Mouse (Mus musculus): Measurements from ENCODE around the gene Fam71a. TPM values are rescaled to one million over a fixed set of nuclear protein-coding genes. Genes with fewer than 3 reads are reported as not detected.

Fam71a gene
- not detected in 2 replicates for polyA plus RNA-seq (2015; fragmentation: Nextera tagmentation; extraction: Ambion mirVana)

- no peak for ATAC-seq
- Histone ChIP-seq H3K9me3 (ENCODE audit: control insufficient read depth, low read length) (no peaks in the 10 kb centered on the region), H3K4me2 (ENCODE audit: low read depth, low read length) (no peak within 1 kb of the TSS), H3K4me3 (ENCODE audit: low read length) (no peak within 1 kb of the TSS), H3K27ac (ENCODE audit: low read length) (no peak within 1 kb of the TSS), H3K36me3 (ENCODE audit: control insufficient read depth, insufficient read depth, low read length) (no peaks in the 10 kb centered on the region), H3K27me3 (replicated peaks; ENCODE audit: control insufficient read depth, insufficient read depth, low read length) (no peaks in the 10 kb centered on the region), H3K4me1 (ENCODE audit: control insufficient read depth, insufficient read depth, low read length) (0 out of 2 replicates have a peak, but pooled peaks cover 3% of the 10 kb centered on the region), H3K9ac (ENCODE audit: low read depth, low read length) (no peak within 1 kb of the TSS)
- whole genome bisulfite sequencing = 83% methylated on average over 3 of the region's 3 CpGs
Observed at GRCm38 (mm10) chr1:191164717-191165116, at the start of gene Fam71a. Fam71a (minus strand) TSS chr1:191164817.

GRCm38 (mm10) chr1:191211096-191211495, 46.5 kb upstream of the Fam71a start:
- 41% methylated on average over 2 of the region's 2 CpGs for WGBS
- no peak overlapping the region for H3K4me2 ChIP-seq (ENCODE audit: low read depth, low read length)
- ATAC-seq = no peak
- no peaks in the 10 kb centered on the region for H3K27me3 ChIP-seq (replicated peaks; ENCODE audit: control insufficient read depth, insufficient read depth, low read length)
- H3K9me3 ChIP-seq (ENCODE audit: control insufficient read depth, low read length) = no peaks in the 10 kb centered on the region
- peaks cover 3% of the 10 kb centered on the region; the same call in 1 of the 2 replicates for H3K4me1 ChIP-seq (ENCODE audit: control insufficient read depth, insufficient read depth, low read length)
- no peak overlapping the region for H3K27ac ChIP-seq (ENCODE audit: low read length)
- H3K36me3 ChIP-seq (ENCODE audit: control insufficient read depth, insufficient read depth, low read length) = no peaks in the 10 kb centered on the region
- H3K4me3 ChIP-seq (ENCODE audit: low read length) = no peak overlapping the region
- no peak overlapping the region for H3K9ac ChIP-seq (ENCODE audit: low read depth, low read length)

- no peaks in the 10 kb centered on the region for H3K9me3 ChIP-seq (ENCODE audit: control insufficient read depth, low read length)
- no peaks in the 10 kb centered on the region for H3K4me1 ChIP-seq (ENCODE audit: control insufficient read depth, insufficient read depth, low read length)
- no peak overlapping the region for H3K4me2 ChIP-seq (ENCODE audit: low read depth, low read length)
- no peak overlapping the region for H3K27ac ChIP-seq (ENCODE audit: low read length)
- ATAC-seq = no peak
- no peaks in the 10 kb centered on the region for H3K27me3 ChIP-seq (replicated peaks; ENCODE audit: control insufficient read depth, insufficient read depth, low read length)
- no peak overlapping the region for H3K4me3 ChIP-seq (ENCODE audit: low read length)
- H3K36me3 ChIP-seq (ENCODE audit: control insufficient read depth, insufficient read depth, low read length) = no peaks in the 10 kb centered on the region
- WGBS = 78% methylated on average over 5 of the region's 5 CpGs
- no peak overlapping the region for H3K9ac ChIP-seq (ENCODE audit: low read depth, low read length)
Observed at GRCm38 (mm10) chr1:191205791-191206190, 41.2 kb upstream of the Fam71a start.

- H3K36me3 ChIP-seq (ENCODE audit: control insufficient read depth, insufficient read depth, low read length) = no peaks in the 10 kb centered on the region
Observed at GRCm38 (mm10) chr1:191204876-191205275, 40.3 kb upstream of the Fam71a start.

GRCm38 (mm10) chr1:191203496-191203895, 38.9 kb upstream of the Fam71a start:
- Histone ChIP-seq H3K27me3 (replicated peaks; ENCODE audit: control insufficient read depth, insufficient read depth, low read length) (no peaks in the 10 kb centered on the region), H3K4me3 (ENCODE audit: low read length) (no peak overlapping the region), H3K27ac (ENCODE audit: low read length) (no peak overlapping the region), H3K4me1 (ENCODE audit: control insufficient read depth, insufficient read depth, low read length) (no peaks in the 10 kb centered on the region), H3K4me2 (ENCODE audit: low read depth, low read length) (no peak overlapping the region), H3K9me3 (ENCODE audit: control insufficient read depth, low read length) (no peaks in the 10 kb centered on the region), H3K9ac (ENCODE audit: low read depth, low read length) (no peak overlapping the region), H3K36me3 (ENCODE audit: control insufficient read depth, insufficient read depth, low read length) (no peaks in the 10 kb centered on the region)
- ATAC-seq = peak; percentile 80
- WGBS = 52% methylated on average over 2 of the region's 2 CpGs

More at GRCm38 (mm10) chr1:191204876-191205275, 40.3 kb upstream of the Fam71a start:
- Histone ChIP-seq H3K9ac (ENCODE audit: low read depth, low read length) (no peak overlapping the region), H3K27me3 (replicated peaks; ENCODE audit: control insufficient read depth, insufficient read depth, low read length) (no peaks in the 10 kb centered on the region), H3K4me1 (ENCODE audit: control insufficient read depth, insufficient read depth, low read length) (no peaks in the 10 kb centered on the region), H3K27ac (ENCODE audit: low read length) (no peak overlapping the region), H3K4me2 (ENCODE audit: low read depth, low read length) (no peak overlapping the region), H3K4me3 (ENCODE audit: low read length) (no peak overlapping the region), H3K9me3 (ENCODE audit: control insufficient read depth, low read length) (no peaks in the 10 kb centered on the region)
- ATAC-seq = no peak
- 58% methylated on average over 5 of the region's 5 CpGs for WGBS

GRCm38 (mm10) chr1:191202208-191202952, 37.8 kb upstream of the Fam71a start:
- no peak overlapping the region for H3K9ac ChIP-seq (ENCODE audit: low read depth, low read length)
- H3K9me3 ChIP-seq (ENCODE audit: control insufficient read depth, low read length) = no peaks in the 10 kb centered on the region
- no peaks in the 10 kb centered on the region for H3K36me3 ChIP-seq (ENCODE audit: control insufficient read depth, insufficient read depth, low read length)
- H3K27ac ChIP-seq (ENCODE audit: low read length) = no peak overlapping the region
- H3K27me3 ChIP-seq (replicated peaks; ENCODE audit: control insufficient read depth, insufficient read depth, low read length) = no peaks in the 10 kb centered on the region
- no peak for ATAC-seq
- H3K4me1 ChIP-seq (ENCODE audit: control insufficient read depth, insufficient read depth, low read length) = no peaks in the 10 kb centered on the region
- H3K4me3 ChIP-seq (ENCODE audit: low read length) = no peak overlapping the region
- no peak overlapping the region for H3K4me2 ChIP-seq (ENCODE audit: low read depth, low read length)
- 83% methylated on average over 11 of the region's 11 CpGs for WGBS

- Histone ChIP-seq H3K4me1 (ENCODE audit: control insufficient read depth, insufficient read depth, low read length) (no peaks in the 10 kb centered on the region), H3K9me3 (ENCODE audit: control insufficient read depth, low read length) (no peaks in the 10 kb centered on the region), H3K27ac (ENCODE audit: low read length) (no peak overlapping the region), H3K9ac (ENCODE audit: low read depth, low read length) (no peak overlapping the region), H3K4me2 (ENCODE audit: low read depth, low read length) (no peak overlapping the region), H3K36me3 (ENCODE audit: control insufficient read depth, insufficient read depth, low read length) (no peaks in the 10 kb centered on the region), H3K27me3 (replicated peaks; ENCODE audit: control insufficient read depth, insufficient read depth, low read length) (no peaks in the 10 kb centered on the region), H3K4me3 (ENCODE audit: low read length) (no peak overlapping the region)
- ATAC-seq = no peak
- 85% methylated on average over 9 of the region's 9 CpGs for WGBS
Observed at GRCm38 (mm10) chr1:191200816-191201602, 36.4 kb upstream of the Fam71a start.

- 72% methylated on average over 7 of the region's 7 CpGs for WGBS
- Histone ChIP-seq H3K36me3 (ENCODE audit: control insufficient read depth, insufficient read depth, low read length) (no peaks in the 10 kb centered on the region), H3K9me3 (ENCODE audit: control insufficient read depth, low read length) (no peaks in the 10 kb centered on the region), H3K27me3 (replicated peaks; ENCODE audit: control insufficient read depth, insufficient read depth, low read length) (no peaks in the 10 kb centered on the region), H3K27ac (ENCODE audit: low read length) (no peak overlapping the region), H3K4me1 (ENCODE audit: control insufficient read depth, insufficient read depth, low read length) (peaks cover 11% of the 10 kb centered on the region; the same call in 1 of the 2 replicates), H3K4me3 (ENCODE audit: low read length) (no peak overlapping the region), H3K4me2 (ENCODE audit: low read depth, low read length) (no peak overlapping the region), H3K9ac (ENCODE audit: low read depth, low read length) (no peak overlapping the region)
- no peak for ATAC-seq
Observed at GRCm38 (mm10) chr1:191197916-191198315, 33.3 kb upstream of the Fam71a start.

GRCm38 (mm10) chr1:191196016-191196415, 31.4 kb upstream of the Fam71a start:
- no peak overlapping the region for H3K4me3 ChIP-seq (ENCODE audit: low read length)
- no peaks in the 10 kb centered on the region for H3K9me3 ChIP-seq (ENCODE audit: control insufficient read depth, low read length)
- no peak overlapping the region for H3K9ac ChIP-seq (ENCODE audit: low read depth, low read length)
- H3K27ac ChIP-seq (ENCODE audit: low read length) = no peak overlapping the region
- peaks cover 11% of the 10 kb centered on the region; the same call in 1 of the 2 replicates for H3K4me1 ChIP-seq (ENCODE audit: control insufficient read depth, insufficient read depth, low read length)
- WGBS = 92% methylated on average over 6 of the region's 6 CpGs
- no peaks in the 10 kb centered on the region for H3K36me3 ChIP-seq (ENCODE audit: control insufficient read depth, insufficient read depth, low read length)
- no peak overlapping the region for H3K4me2 ChIP-seq (ENCODE audit: low read depth, low read length)
- H3K27me3 ChIP-seq (replicated peaks; ENCODE audit: control insufficient read depth, insufficient read depth, low read length) = 0 out of 2 replicates have a peak, but pooled peaks cover 5% of the 10 kb centered on the region
- no peak for ATAC-seq
